Mouse (Mus musculus) lung, postnatal 0 days (tissue): Measurements from ENCODE around the gene Hhat. TPM values are rescaled to one million over a fixed set of nuclear protein-coding genes. Genes with fewer than 3 reads are reported as not detected.

Source experiments
- ATAC-seq: fragments of 200-750 bp; cut with Nextera tagmentation; 2 replicates; pipeline ENCODE4 v1.8.0; 2017; ENCODE audit warnings: moderate library complexity
- DNase-seq: peaks from one replicate; pipeline ENCODE4 v3.0.0-alpha.2; 2016; ENCODE audit warnings: low spot score
- H3K27ac ChIP-seq: fragments of 300-500 bp; sonication (generic); 2 replicates; pipeline ENCODE4 v1.5.1; 2014; ENCODE audit warnings: antibody characterized with exemption, mild to moderate bottlenecking, low read length, mixed read lengths
- H3K27me3 ChIP-seq: fragments of 300-500 bp; sonication (generic); replicated peaks from 2 replicates; pipeline ENCODE4 v1.6.1; 2014; ENCODE audit warnings: low read length, mixed read lengths; ENCODE audit not compliant: insufficient read depth
- H3K36me3 ChIP-seq: fragments of 300-500 bp; sonication (generic); 2 replicates; pipeline ENCODE4 v1.6.1; 2014; ENCODE audit warnings: low read length, mixed read lengths; ENCODE audit not compliant: insufficient read depth
- H3K4me1 ChIP-seq: fragments of 300-500 bp; sonication (generic); 2 replicates; pipeline ENCODE4 v1.6.1; 2014; ENCODE audit warnings: antibody characterized with exemption, low read depth, low read length, mixed read lengths; ENCODE audit not compliant: insufficient read depth
- H3K4me2 ChIP-seq: fragments of 300-500 bp; sonication (generic); replicated peaks from 2 replicates; pipeline ENCODE4 v1.6.1; 2014; ENCODE audit warnings: low read depth, mild to moderate bottlenecking, low read length, moderate library complexity, mixed read lengths
- H3K4me3 ChIP-seq: fragments of 300-500 bp; sonication (generic); 2 replicates; pipeline ENCODE4 v1.5.1; 2014; ENCODE audit warnings: low read depth, low read length
- H3K9ac ChIP-seq: fragments of 300-500 bp; sonication (generic); replicated peaks from 2 replicates; pipeline ENCODE4 v1.6.1; 2014; ENCODE audit warnings: low read depth, mild to moderate bottlenecking
- H3K9me3 ChIP-seq: fragments of 300-500 bp; sonication (generic); 2 replicates; pipeline ENCODE4 v1.6.1; 2016; ENCODE audit warnings: low read length, mixed read lengths
- CTCF ChIP-seq: IDR thresholded peaks from 2 replicates; pipeline ENCODE4 v1.5.1; 2016; ENCODE audit warnings: antibody characterized with exemption, mild to moderate bottlenecking
- EP300 ChIP-seq: IDR thresholded peaks from 2 replicates; pipeline ENCODE4 v1.6.1; 2016; ENCODE audit warnings: antibody characterized with exemption, mild to moderate bottlenecking, control low read depth
- WGBS: fragments of 180-500 bp; shearing (Covaris S2); extraction: QIAGEN DNeasy Blood & Tissue Kit; methylation state at CpG from one replicate; pipeline ENCODE4 v1.1.7; 2014; 5-methylcytosine and 5-hydroxymethylcytosine counted together
- polyA plus RNA-seq: library from polyadenylated mRNA; unstranded; fragments of >200 nt; fragmentation: Nextera tagmentation; extraction: Ambion mirVana; gene quantifications from 2 replicates; pipeline ENCODE4 v1.2.1, GENCODE M21; 2015

Gene Hhat
- polyA plus RNA-seq, 1 experiment from 2014 or later = 2.4 TPM

GRCm38 (mm10) chr1:192770130-192770494 is 911 bp downstream of the Hhat start:
- Histone ChIP-seq H3K36me3 (no peaks in the 10 kb centered on the region), H3K4me3 (peak overlapping the region; percentile 76), H3K9ac (peak overlapping the region; percentile 68), H3K9me3 (no peaks in the 10 kb centered on the region), H3K4me1 (peaks cover 6% of the 10 kb centered on the region; the same call in 1 of the 2 replicates), H3K4me2 (peak overlapping the region; percentile 99), H3K27ac (peak overlapping the region; percentile 85), H3K27me3 (no peaks in the 10 kb centered on the region)
- ATAC-seq (peak; percentile 58), DNase-seq (peak; percentile 48)
- TF ChIP-seq CTCF (no peak), EP300 (no peak)
- WGBS = 17% methylated on average over 10 of the region's 10 CpGs

DNA sequence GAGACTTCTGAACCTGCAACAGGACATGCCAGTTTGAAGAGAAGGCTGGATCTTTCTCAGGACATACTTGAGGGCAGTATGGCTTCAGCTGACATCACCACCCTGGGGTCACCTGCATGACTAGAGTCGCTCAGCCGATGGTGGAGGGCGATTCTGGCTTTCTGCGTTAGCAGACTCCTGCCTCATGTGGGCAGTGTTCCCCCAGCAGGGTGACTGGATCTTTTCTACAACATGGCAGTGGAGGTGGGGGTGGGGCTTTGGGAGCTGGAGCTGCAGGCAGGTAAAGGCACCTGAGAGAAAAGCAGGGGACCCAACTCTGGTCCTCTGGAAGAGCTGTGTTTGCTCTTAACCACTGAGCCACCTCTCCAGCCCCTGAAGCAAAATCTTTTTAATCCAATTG is 5.5 kb downstream of the Hhat start:
- H3K27me3 ChIP-seq = no peaks in the 10 kb centered on the region
- H3K9ac ChIP-seq = no peak overlapping the region
- no peak overlapping the region for H3K27ac ChIP-seq
- ATAC-seq (no peak), DNase-seq (no peak)
- no peak overlapping the region for H3K4me2 ChIP-seq
- peaks cover 6% of the 10 kb centered on the region; the same call in 1 of the 2 replicates for H3K4me1 ChIP-seq
- no peaks in the 10 kb centered on the region for H3K36me3 ChIP-seq
- 41% methylated on average over 4 of the region's 4 CpGs for WGBS
- TF ChIP-seq CTCF (peak; percentile 64), EP300 (no peak)
- H3K4me3 ChIP-seq = no peak overlapping the region
- no peaks in the 10 kb centered on the region for H3K9me3 ChIP-seq

GRCm38 (mm10) chr1:192764547-192764946 is 6.5 kb downstream of the Hhat start:
- DNase-seq (no peak), ATAC-seq (no peak)
- Histone ChIP-seq H3K9ac (no peak overlapping the region), H3K4me1 (no peaks in the 10 kb centered on the region), H3K36me3 (no peaks in the 10 kb centered on the region), H3K4me2 (no peak overlapping the region), H3K27ac (no peak overlapping the region), H3K27me3 (no peaks in the 10 kb centered on the region), H3K4me3 (no peak overlapping the region), H3K9me3 (no peaks in the 10 kb centered on the region)
- WGBS = 80% methylated on average over 2 of the region's 2 CpGs
- TF ChIP-seq CTCF (no peak), EP300 (no peak)

DNA sequence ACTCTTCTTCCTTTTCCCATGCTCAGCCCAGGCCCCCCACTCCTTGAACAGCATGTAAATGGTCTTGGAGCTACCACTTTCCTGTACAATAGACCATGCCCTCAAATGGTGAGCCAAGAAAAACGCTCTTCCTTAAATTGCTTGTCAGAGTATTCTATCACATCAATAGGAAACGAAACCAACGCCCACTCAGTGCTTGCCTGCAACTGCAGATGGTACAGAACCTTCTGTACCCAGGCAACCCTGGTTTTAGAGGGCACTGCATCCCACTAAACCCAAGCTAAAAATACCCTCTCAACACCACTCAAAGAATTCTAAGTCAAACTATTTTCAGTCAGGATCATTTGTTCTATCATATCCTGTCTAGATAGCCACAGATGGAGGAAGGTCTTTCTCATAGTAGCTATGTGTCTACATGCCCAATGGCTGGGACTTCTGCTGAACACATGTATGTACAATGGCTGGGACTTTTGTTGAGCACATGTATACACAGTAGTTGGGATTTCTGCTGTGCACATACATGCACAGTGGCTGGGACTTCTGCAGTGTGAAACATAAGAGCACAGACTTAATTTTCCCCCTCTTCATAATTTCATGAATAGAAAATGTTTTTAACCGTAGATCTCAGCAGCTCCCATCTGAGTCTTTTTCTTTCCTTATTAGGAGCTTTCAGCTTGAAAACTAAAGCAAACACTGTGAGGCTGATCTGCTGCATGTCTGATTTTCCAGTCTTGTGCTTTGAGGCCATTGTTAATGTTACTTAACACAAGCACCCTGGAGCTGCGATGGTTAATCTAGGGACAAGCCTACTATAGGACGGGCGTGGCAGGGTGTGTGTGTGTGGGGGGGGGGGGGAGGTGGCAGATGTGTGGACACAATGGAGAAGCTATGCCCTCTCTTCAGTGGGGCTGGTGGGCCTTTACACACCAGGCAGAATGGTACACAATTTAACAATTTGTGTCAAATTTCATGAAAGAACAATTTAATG is 7.8 kb downstream of the Hhat start:
- Histone ChIP-seq H3K9me3 (no peaks in the 10 kb centered on the region), H3K36me3 (no peaks in the 10 kb centered on the region), H3K9ac (no peak overlapping the region), H3K4me1 (no peaks in the 10 kb centered on the region), H3K4me2 (no peak overlapping the region), H3K27ac (no peak overlapping the region), H3K27me3 (no peaks in the 10 kb centered on the region), H3K4me3 (no peak overlapping the region)
- no peak; the same call in 1 of the 2 replicates for ATAC-seq
- no peak for DNase-seq
- TF ChIP-seq CTCF (no peak), EP300 (no peak)
- WGBS = 58% methylated on average over 7 of the region's 7 CpGs

DNA sequence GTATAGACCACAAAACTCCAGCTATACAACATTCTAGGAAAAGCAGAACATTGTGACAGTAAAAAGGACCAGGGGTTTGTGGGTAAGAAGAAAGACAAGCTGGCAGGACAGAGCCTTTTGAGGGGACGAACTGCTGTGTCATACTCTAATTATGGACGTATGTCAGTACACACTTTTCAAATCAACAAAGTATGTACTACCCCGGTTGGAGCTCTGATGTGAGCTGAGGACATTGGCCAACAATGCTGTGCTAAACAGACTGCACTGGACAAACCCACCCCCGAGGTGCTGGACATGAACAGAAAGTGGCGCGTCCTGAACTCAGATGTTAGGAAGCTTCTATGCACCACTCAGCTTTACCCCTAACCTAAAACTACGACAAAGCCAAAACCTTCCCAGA is 14.3 kb downstream of the Hhat start:
- 61% methylated on average over 7 of the region's 7 CpGs for whole genome bisulfite sequencing
- Histone ChIP-seq H3K36me3 (no peaks in the 10 kb centered on the region), H3K9me3 (no peaks in the 10 kb centered on the region), H3K4me3 (no peak overlapping the region), H3K27ac (no peak overlapping the region), H3K4me2 (no peak overlapping the region), H3K4me1 (no peaks in the 10 kb centered on the region), H3K27me3 (no peaks in the 10 kb centered on the region), H3K9ac (no peak overlapping the region)
- DNase-seq = peak; percentile 52
- ATAC-seq = peak; percentile 63
- no peak for TF ChIP-seq EP300
- no peak for TF ChIP-seq CTCF

- DNase-seq = no peak
- TF ChIP-seq EP300 (no peak), CTCF (no peak)
- WGBS = 58% methylated on average over 13 of the region's 13 CpGs
- Histone ChIP-seq H3K4me3 (no peak overlapping the region), H3K4me2 (no peak overlapping the region), H3K4me1 (no peaks in the 10 kb centered on the region), H3K27ac (no peak overlapping the region), H3K27me3 (no peaks in the 10 kb centered on the region), H3K9me3 (no peaks in the 10 kb centered on the region), H3K9ac (no peak overlapping the region), H3K36me3 (no peaks in the 10 kb centered on the region)
- ATAC-seq = peak; percentile 46
These were observed 15.1 kb downstream of the Hhat start for GRCm38 (mm10) chr1:192755685-192756606.
